Mouse (Mus musculus) adrenal gland, postnatal 4 days (tissue): ENCODE measurements around the gene Avp. TPM values are rescaled to one million over a fixed set of nuclear protein-coding genes. Genes with fewer than 3 reads are reported as not detected.

Source experiments
- DNase-seq, 2 experiments: peaks; one replicate each; pipeline ENCODE4 v3.0.0; 2021 to 2022; ENCODE audit warnings: low spot score in 2 of 2, mixed read lengths in 2 of 2
- microRNA-seq: library from miRNA; unstranded; fragments of <30 nt; microRNA quantifications from one replicate; pipeline ENCODE4 v1.2.0, GENCODE M21; 2021
- total RNA-seq, 2 experiments: library from RNA; stranded (reverse); gene quantifications; 2 replicates each; pipeline ENCODE4 v1.2.3; 2021

The Avp gene
- total RNA-seq, 2 experiments from 2014 or later: not detected

GRCm38 (mm10) chr2:130575873-130576272 is 6.5 kb downstream of the Avp start, which contains the start of gene Oxt:
TSS of gene Oxt (plus strand) at chr2:130576173.
- no peak for DNase-seq

- DNase-seq: no peak
These were observed 7.4 kb downstream of the Avp start for GRCm38 (mm10) chr2:130574960-130575359.

GRCm38 (mm10) chr2:130569926-130570325 is 12.4 kb downstream of the Avp start:
- DNase-seq: no peak

GRCm38 (mm10) chr2:130568921-130569320 is 13.4 kb downstream of the Avp start:
- no peak for DNase-seq

- DNase-seq: no peak
These were observed 17.4 kb downstream of the Avp start for GRCm38 (mm10) chr2:130564983-130565382.

- no peak for DNase-seq
These were observed 18.3 kb downstream of the Avp start for GRCm38 (mm10) chr2:130564063-130564462.

GRCm38 (mm10) chr2:130563212-130564055 is 18.9 kb downstream of the Avp start, which contains the start of gene Mrps26:
TSS of gene Mrps26 (plus strand) at chr2:130563742.
- peak; percentile 76 to 85 for DNase-seq

GRCm38 (mm10) chr2:130558015-130558414 is 24.3 kb downstream of the Avp start:
- DNase-seq: no peak

- DNase-seq: no peak
These were observed 24.9 kb downstream of the Avp start for GRCm38 (mm10) chr2:130557462-130557861.

GRCm38 (mm10) chr2:130556292-130556691 is 26.1 kb downstream of the Avp start:
- no peak for DNase-seq

- DNase-seq: no peak
These were observed 27.5 kb downstream of the Avp start for GRCm38 (mm10) chr2:130554841-130555240.

GRCm38 (mm10) chr2:130546957-130547356 is 35.4 kb downstream of the Avp start:
- no peak for DNase-seq

- no peak for DNase-seq
These were observed 42.1 kb downstream of the Avp start for GRCm38 (mm10) chr2:130540266-130540665.

- no peak for DNase-seq
These were observed 43.3 kb downstream of the Avp start for GRCm38 (mm10) chr2:130538876-130539546.

GRCm38 (mm10) chr2:130536890-130537289 is 45.5 kb downstream of the Avp start:
- DNase-seq: no peak

- DNase-seq: no peak
These were observed 47.3 kb downstream of the Avp start for GRCm38 (mm10) chr2:130535017-130535416.

- no peak for DNase-seq
These were observed 50.2 kb downstream of the Avp start for GRCm38 (mm10) chr2:130532201-130532600.

Small RNA genes lying within 50 kb of the gene (microRNA-seq; reads per million reads assigned to microRNA genes)
- not detected for gene Gm23876

Other genes with a start within 250 kb of the Avp start
- gene Cpxm1, start 185.0 kb downstream of the Avp start, total RNA-seq: 10 to 100 TPM; 18.1 to 22.0 TPM
- gene Gm28372, start 177.3 kb downstream of the Avp start, total RNA-seq: not detected
- gene 1700020A23Rik, start 177.3 kb downstream of the Avp start, total RNA-seq: not detected
- gene Tmem239, start 176.1 kb downstream of the Avp start, total RNA-seq: not detected
- gene Vps16, start 158.2 kb downstream of the Avp start, total RNA-seq: 10 to 100 TPM; 93.9 to 96.3 TPM
- gene Pced1a, start 157.9 kb downstream of the Avp start, total RNA-seq: 10 to 100 TPM; 15.7 to 16.8 TPM
- gene Ptpra, start 132.3 kb downstream of the Avp start, total RNA-seq: 100 to 1,000 TPM; 128 to 133 TPM
- gene Mrps26, start 18.8 kb downstream of the Avp start, total RNA-seq: 10 to 100 TPM; 72.2 to 73.0 TPM
- gene Oxt, start 6.4 kb downstream of the Avp start, total RNA-seq: not detected
- gene Fastkd5, start 47.5 kb upstream of the Avp start, total RNA-seq: 10 to 100 TPM in 1 of 2 experiments, 1 to 10 TPM in 1; 9.6 to 10.3 TPM
- gene Ubox5, start 47.5 kb upstream of the Avp start, total RNA-seq: 10 to 100 TPM in 1 of 2 experiments, 1 to 10 TPM in 1; 9.1 to 10.3 TPM
- 10 to 100 TPM; 13.5 to 22.5 TPM for gene Lzts3, start 60.2 kb upstream of the Avp start, total RNA-seq
- 100 to 1,000 TPM; 140 to 154 TPM for gene Ddrgk1, start 82.1 kb upstream of the Avp start, total RNA-seq
- gene Itpa, start 85.1 kb upstream of the Avp start, total RNA-seq: 10 to 100 TPM; 34.1 to 40.9 TPM
- gene Slc4a11, start 115.0 kb upstream of the Avp start, total RNA-seq: 1 to 10 TPM; 2.3 to 3.6 TPM